Mouse (Mus musculus) embryonic fibroblast, embryonic 13.5 days (primary cell): ENCODE data around the gene Car11.

Experiments
- CTCF ChIP-seq: IDR thresholded peaks from 2 replicates; pipeline ENCODE4 v1.5.1; 2011; ENCODE audit warnings: mild to moderate bottlenecking, control low read depth, low read length, moderate library complexity, borderline replicate concordance; ENCODE audit not compliant: insufficient read depth
- POLR2A ChIP-seq: IDR thresholded peaks from 2 replicates; pipeline ENCODE4 v1.6.1; 2011; ENCODE audit warnings: low read depth, mild to moderate bottlenecking, control low read depth, low read length, moderate library complexity

DNA sequence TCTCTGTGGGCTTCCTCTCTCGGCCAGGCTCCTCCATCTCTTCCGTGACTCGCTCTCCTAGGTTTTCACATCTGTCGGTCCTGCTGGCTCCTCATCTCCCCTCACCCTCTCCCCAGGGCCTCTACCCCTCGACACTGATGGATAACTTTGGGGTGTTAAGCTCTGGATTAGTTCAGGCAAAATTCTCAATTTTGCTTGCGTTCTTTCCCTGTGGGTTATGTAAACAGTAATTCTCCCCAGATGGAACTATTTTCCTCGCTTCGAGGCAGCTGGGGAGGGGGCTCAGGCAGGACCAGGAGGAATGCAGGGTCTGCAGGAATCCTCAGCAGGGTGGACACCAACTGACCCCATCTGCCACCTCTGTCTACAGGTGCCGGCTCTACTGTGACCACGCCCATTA lies 13.8 kb upstream of the Car11 start:
- TF ChIP-seq CTCF, result no peak
- TF ChIP-seq POLR2A, result no peak
